Mouse (Mus musculus) heart, postnatal 25 days (tissue): ENCODE measurements around the gene Cybc1. TPM values are rescaled to one million over a fixed set of nuclear protein-coding genes. Genes with fewer than 3 reads are reported as not detected.

Experiments
- total RNA-seq, 2 experiments: library from RNA; stranded (reverse); gene quantifications; 2 replicates each; pipeline ENCODE4 v1.2.3; 2021

The Cybc1 gene
- total RNA-seq, 2 experiments from 2014 or later, result 7.8 to 9.5 TPM

Other genes starting within 250 kb of the Cybc1 start
- 10 to 100 TPM; 50.7 to 56.5 TPM for gene Csnk1d, start 238.0 kb downstream of the Cybc1 start, total RNA-seq
- gene Cd7, start 189.9 kb downstream of the Cybc1 start, total RNA-seq, result under 1 TPM; 0.28 to 0.57 TPM
- gene Sectm1b, start 165.8 kb downstream of the Cybc1 start, total RNA-seq, result not detected
- gene Sectm1a, start 148.1 kb downstream of the Cybc1 start, total RNA-seq, result not detected
- not detected for gene Tex19.2, start 110.6 kb downstream of the Cybc1 start, total RNA-seq
- not detected for gene Tex19.1, start 83.2 kb downstream of the Cybc1 start, total RNA-seq
- under 1 TPM; 0.34 to 0.81 TPM for gene Uts2r, start 69.1 kb downstream of the Cybc1 start, total RNA-seq
- gene Hexdc, start 24.9 kb downstream of the Cybc1 start, total RNA-seq, result 10 to 100 TPM; 10.2 to 11.0 TPM
- gene Ogfod3, start 24.6 kb downstream of the Cybc1 start, total RNA-seq, result 10 to 100 TPM; 14.5 to 14.6 TPM
- 100 to 1,000 TPM in 1 of 2 experiments, 10 to 100 TPM in 1; 97.7 to 123 TPM for gene Narf, start 7.9 kb upstream of the Cybc1 start, total RNA-seq
- 10 to 100 TPM; 19.1 to 20.0 TPM for gene Foxk2, start 30.7 kb upstream of the Cybc1 start, total RNA-seq
- gene Wdr45b, start 125.1 kb upstream of the Cybc1 start, total RNA-seq, result 10 to 100 TPM; 32.5 to 34.2 TPM
- 1 to 10 TPM; 1.3 to 1.6 TPM for gene Rab40b, start 158.9 kb upstream of the Cybc1 start, total RNA-seq
- 1 to 10 TPM; 7.4 to 7.8 TPM for gene Fn3krp, start 192.1 kb upstream of the Cybc1 start, total RNA-seq
- gene Fn3k, start 205.6 kb upstream of the Cybc1 start, total RNA-seq, result 10 to 100 TPM; 23.7 to 27.6 TPM
- gene Tbcd, start 222.6 kb upstream of the Cybc1 start, total RNA-seq, result 10 to 100 TPM in 1 of 2 experiments, 1 to 10 TPM in 1; 10.0 to 11.5 TPM